Mouse (Mus musculus): Measurements from ENCODE around the gene Gjb2.

Gjb2 gene

DNA sequence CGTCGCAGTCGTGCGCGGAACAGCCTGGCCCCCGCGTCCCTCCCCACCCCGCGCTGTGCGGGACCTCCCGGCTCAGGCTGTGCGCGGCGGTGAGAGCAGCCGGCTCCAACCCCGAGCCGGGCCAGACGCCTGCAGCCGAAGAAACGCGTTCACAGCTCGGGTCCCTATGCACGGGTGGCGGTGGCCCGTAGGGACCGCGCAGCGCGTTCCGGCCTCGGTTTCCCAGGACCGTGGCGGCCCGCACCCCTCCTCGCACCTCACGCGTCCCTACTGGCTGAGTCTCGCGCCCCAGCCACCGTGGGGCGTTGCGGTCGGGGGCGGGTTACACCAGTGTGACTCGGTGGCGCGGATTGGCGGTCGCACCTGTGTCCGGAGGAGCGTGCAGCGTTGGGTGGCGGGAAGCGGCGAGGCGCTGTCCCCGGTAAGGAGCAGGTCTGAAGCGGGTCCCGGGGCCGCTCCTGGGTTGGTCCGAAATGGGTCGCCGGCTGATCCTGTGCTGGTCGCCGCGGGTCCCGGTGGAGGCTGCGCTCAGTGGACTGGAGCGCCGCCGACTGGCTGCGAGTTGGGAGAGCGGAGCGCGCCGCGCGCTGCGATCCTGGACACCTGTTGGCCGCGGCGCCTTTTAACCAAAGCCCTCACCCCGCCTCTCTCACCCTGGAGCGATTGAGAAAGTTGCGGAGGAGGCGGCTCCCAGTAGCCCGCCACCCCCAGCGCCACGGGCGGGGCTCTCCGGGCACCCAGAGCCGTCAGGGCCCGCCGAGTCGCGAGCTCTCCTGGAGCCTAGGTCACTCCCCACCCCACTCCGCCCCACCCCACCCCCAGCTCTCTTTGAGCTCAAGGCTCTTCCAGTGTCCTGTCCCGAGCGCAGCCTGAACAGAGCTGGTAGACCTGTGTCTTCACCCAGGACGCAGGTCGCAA lies at the start of gene Gjb2:
Gene Gjb2, minus strand, starts transcription at position 597 of the 918 bp plus-strand sequence.
- in situ Hi-C loops (cut with MboI, MseI), result loop anchor here in 1 of 2 experiments (5.0 kb wide), 1 partner anchor 258 kb away; no protein-coding TSS in a partner anchor

GRCm38 (mm10) chr14:57145741-57146140 lies 41.2 kb upstream of the Gjb2 start:
- in situ Hi-C loops (cut with MboI, MseI), result no loop called here

- in situ Hi-C loops (cut with MboI, MseI), result no loop called here
These were observed 30.8 kb upstream of the Gjb2 start for GRCm38 (mm10) chr14:57135265-57135664.

- in situ Hi-C loops (cut with MboI, MseI), result no loop called here
These were observed 28.7 kb upstream of the Gjb2 start, which contains the start of gene Gjb6 for GRCm38 (mm10) chr14:57133161-57133661. Gene Gjb6, minus strand, starts transcription at chr14:57133611.

DNA sequence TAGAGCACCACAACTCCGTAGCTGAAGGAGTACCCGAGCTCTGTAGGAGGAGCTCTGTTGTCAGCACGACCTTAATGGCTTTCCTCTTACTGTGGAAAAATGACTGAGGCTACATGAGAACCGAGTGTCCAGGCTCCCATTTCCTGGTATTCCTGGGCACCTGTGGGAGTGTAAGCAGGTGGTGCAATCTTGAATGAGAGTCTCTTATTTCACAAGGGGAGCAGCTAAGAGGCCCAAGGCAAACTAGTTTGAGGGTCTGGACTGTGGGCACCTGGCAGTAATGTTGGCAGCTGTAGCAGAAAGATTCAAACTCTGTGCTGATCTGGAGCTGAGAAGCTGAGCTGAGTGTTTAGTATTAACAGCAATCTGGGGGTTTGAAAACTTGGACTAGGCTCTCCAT lies 22.9 kb upstream of the Gjb2 start:
- in situ Hi-C loops (cut with MboI, MseI), result no loop called here

- in situ Hi-C loops (cut with MboI, MseI), result no loop called here
These were observed 17.8 kb upstream of the Gjb2 start for GRCm38 (mm10) chr14:57122295-57122694.

GRCm38 (mm10) chr14:57115823-57116544 lies 11.5 kb upstream of the Gjb2 start, which contains the start of gene Gm4491:
Gene Gm4491, minus strand, starts transcription at chr14:57115883.
- in situ Hi-C loops (cut with MboI, MseI), result no loop called here

- in situ Hi-C loops (cut with MboI, MseI), result loop anchor here in 1 of 2 experiments (5.0 kb wide), 1 partner anchor 253 kb away; no protein-coding TSS in a partner anchor
These were observed 4.7 kb upstream of the Gjb2 start for GRCm38 (mm10) chr14:57109194-57109593.

DNA sequence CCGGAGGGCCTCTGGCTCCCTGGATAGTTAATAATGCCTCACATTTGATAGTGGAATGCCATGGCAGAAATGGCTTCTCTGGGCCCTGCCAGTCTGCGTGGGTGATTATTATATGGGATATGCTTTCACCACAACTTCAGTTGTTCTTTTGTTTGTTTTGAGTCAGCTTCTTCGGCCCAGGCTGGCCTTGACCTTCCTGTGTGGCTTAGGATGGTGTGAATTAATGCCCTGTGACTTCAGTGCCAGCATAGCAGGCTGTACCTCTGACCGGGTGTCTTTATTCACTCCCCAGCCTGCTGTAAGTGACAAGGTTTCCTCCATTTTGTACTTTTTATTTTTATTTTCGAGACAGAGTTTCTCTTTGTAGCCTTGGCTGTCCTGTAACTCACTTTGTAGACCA lies 3.4 kb upstream of the Gjb2 start:
- in situ Hi-C loops (cut with MboI, MseI), result loop anchor here in 1 of 2 experiments (5.0 kb wide), 1 partner anchor 254 kb away; no protein-coding TSS in a partner anchor

DNA sequence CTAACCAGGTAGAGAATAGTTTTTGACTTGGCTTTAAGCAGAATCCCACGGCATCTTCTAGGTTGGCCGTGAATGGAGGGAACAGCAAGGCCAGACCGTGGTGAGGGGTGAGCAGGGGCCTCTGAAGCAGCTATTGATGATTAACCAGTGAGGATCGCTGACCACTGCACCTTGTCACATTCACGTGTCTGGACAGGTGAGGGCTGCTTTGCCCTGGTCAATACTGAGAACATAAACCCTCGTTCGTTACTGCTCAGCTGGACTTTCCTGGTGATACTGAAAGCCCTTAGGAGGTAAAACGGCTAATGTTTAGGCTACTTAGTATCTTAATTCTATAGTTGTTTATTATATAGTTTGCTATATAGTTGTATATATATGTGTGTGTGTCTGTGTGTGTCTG lies 2.6 kb upstream of the Gjb2 start:
- in situ Hi-C loops (cut with MboI, MseI), result loop anchor here in 1 of 2 experiments (5.0 kb wide), 1 partner anchor 255 kb away; no protein-coding TSS in a partner anchor

DNA sequence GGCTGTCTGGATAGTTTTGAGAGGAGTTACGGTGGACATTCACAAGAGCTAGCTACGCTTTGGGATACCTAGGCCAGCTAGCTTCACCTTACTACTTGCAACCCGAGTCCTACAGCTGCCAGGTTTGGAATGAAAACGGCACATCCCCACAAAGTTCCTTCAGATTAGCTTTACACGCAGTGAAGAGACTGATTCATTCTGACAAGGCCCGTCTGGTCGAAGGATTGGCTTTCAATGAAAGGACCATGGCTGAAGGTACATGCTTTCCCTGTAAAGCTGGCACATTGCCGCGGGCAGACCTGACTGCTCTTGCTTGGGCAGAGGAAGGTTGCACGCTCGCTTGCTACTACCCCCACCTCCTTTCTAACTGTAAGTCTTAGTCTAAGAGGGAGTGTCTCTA lies 1.2 kb upstream of the Gjb2 start:
- in situ Hi-C loops (cut with MboI, MseI), result loop anchor here in 1 of 2 experiments (5.0 kb wide), 1 partner anchor 257 kb away; no protein-coding TSS in a partner anchor

GRCm38 (mm10) chr14:57105111-57105510 lies 609 bp upstream of the Gjb2 start:
- in situ Hi-C loops (cut with MboI, MseI), result loop anchor here in 1 of 2 experiments (5.0 kb wide), 1 partner anchor 257 kb away; no protein-coding TSS in a partner anchor

GRCm38 (mm10) chr14:57103711-57104105 lies 794 bp downstream of the Gjb2 start:
- in situ Hi-C loops (cut with MboI, MseI), result no loop called here

GRCm38 (mm10) chr14:57103121-57103520 lies 1.4 kb downstream of the Gjb2 start:
- in situ Hi-C loops (cut with MboI, MseI), result no loop called here

- in situ Hi-C loops (cut with MboI, MseI), result no loop called here
These were observed 2.9 kb downstream of the Gjb2 start for GRCm38 (mm10) chr14:57101623-57102022.

- in situ Hi-C loops (cut with MboI, MseI), result no loop called here
These were observed 8.6 kb downstream of the Gjb2 start for GRCm38 (mm10) chr14:57095855-57096254.

GRCm38 (mm10) chr14:57093029-57093428 lies 11.5 kb downstream of the Gjb2 start:
- in situ Hi-C loops (cut with MboI, MseI), result no loop called here

GRCm38 (mm10) chr14:57090001-57090400 lies 14.5 kb downstream of the Gjb2 start:
- in situ Hi-C loops (cut with MboI, MseI), result no loop called here

GRCm38 (mm10) chr14:57089107-57089506 lies 15.4 kb downstream of the Gjb2 start:
- in situ Hi-C loops (cut with MboI, MseI), result loop anchor here in 1 of 2 experiments (10.0 kb wide), 1 partner anchor 1634 kb away; no protein-coding TSS in a partner anchor

- in situ Hi-C loops (cut with MboI, MseI), result loop anchor here in 1 of 2 experiments (10.0 kb wide), 1 partner anchor 1629 kb away; no protein-coding TSS in a partner anchor
These were observed 20.3 kb downstream of the Gjb2 start for GRCm38 (mm10) chr14:57084180-57084668.

DNA sequence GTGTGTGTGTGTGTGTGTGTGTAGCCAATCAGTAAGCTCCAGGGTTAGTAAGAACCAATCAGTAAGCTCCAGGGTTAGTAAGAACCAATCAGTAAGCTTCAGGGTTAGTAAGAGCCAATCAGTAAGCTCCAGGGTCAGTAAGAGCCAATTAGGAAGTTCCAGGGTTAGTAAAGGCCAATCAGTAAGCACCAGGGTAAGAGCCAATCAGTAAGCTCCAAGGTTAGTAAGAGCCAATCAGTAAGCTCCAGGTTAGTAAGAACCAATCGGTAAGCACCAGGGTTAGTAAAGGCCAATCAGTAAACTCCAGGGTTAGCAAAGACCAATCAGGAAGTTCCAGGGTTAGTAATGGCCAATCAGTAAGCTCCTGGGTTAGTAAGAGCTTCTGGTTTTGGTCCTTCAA lies 21.6 kb downstream of the Gjb2 start:
- in situ Hi-C loops (cut with MboI, MseI), result loop anchor here in 1 of 2 experiments (10.0 kb wide), 1 partner anchor 1628 kb away; no protein-coding TSS in a partner anchor
